Mouse (Mus musculus): ENCODE results near the gene Cntn4.

The Cntn4 gene

GRCm38 (mm10) chr6:106465766-106466165 lies 788.3 kb downstream of the Cntn4 start:
- no peak for DNase-seq (ENCODE audit: low read depth)

- no peak for DNase-seq (ENCODE audit: low read depth)
Observed at GRCm38 (mm10) chr6:106466267-106467029, 789.0 kb downstream of the Cntn4 start.

- no peak for DNase-seq (ENCODE audit: low read depth)
Observed at GRCm38 (mm10) chr6:106471840-106472608, 794.6 kb downstream of the Cntn4 start.

DNA sequence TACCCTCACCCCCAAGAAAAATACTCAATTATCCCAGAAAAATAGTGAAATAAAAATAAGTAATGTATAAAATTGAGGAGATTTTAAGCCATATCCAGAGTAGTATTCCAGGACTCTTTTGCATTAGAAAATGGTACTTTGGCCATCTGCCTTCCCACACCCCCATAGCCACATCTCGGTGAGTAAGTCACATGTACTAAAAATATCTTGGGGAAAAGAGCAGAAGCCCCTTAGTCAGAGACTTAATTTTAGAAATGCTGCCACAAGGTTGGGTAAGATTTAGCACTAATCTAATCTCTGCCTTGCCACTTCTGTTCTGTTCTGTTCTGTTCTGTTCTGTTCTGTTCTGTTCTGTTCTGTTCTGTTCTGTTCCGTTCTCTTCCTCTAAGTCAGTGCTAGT lies 796.4 kb downstream of the Cntn4 start:
- no peak for DNase-seq (ENCODE audit: low read depth)

DNA sequence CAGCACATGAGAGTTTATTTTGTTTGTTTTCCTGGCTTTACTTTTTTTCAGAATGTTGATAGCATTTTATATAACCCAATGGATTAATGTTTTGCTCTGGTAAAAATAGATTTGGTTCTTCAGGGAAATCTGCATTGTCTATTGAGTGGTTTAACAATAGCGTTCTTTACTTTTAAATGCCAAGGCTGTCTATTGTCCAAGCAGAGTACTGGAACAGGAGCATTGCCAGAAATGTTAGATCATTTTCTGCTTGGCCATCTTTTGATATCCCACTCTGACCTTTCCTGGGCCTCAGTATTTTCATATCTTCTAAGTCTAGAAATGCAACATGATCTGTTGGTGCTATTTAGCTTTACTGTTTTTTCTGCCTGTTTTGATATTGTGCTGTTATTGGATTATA lies 804.1 kb downstream of the Cntn4 start:
- DNase-seq (ENCODE audit: low read depth) = no peak

DNA sequence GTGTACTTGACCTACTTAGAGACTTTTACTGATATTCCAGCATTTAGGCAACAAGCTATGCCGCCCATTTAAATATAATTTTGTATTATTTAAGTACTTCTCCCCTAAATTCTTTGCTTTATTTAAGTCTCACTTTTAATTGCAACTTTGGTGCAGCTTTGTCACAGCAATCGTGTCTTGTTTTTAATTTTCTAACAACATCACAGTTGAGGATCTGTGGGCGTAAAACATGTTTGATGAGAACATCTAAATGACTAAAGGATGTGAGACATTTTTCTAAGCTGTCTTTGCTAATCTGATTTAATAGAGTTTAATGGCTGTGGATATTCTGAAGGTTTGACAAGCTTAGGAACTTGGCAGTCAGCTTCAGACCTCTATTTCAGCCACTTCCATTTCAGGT lies 818.8 kb downstream of the Cntn4 start:
- no peak for DNase-seq (ENCODE audit: low read depth)

DNA sequence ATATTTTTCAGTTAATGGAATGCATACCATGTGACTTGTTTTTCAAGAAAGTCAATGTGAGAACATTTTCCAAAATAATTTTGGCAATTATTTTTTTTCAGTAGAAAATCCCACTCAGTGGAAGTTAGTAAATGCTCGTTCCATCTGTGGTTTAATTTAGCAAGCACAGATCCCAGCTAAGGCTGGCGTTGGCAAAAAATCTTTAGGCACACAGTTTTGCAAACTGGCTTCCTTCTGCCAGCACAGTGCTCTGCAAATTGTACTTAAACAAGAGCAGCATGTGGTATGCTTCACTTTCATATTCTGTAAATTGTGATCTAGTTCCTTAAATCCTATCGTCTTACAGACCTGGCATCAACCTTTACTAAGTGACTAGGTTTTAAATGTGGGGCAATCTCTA lies 821.7 kb downstream of the Cntn4 start:
- no peak for DNase-seq (ENCODE audit: low read depth)

- no peak for DNase-seq (ENCODE audit: low read depth)
Observed at GRCm38 (mm10) chr6:106503961-106504360, 826.5 kb downstream of the Cntn4 start.

GRCm38 (mm10) chr6:106520367-106520766 lies 842.9 kb downstream of the Cntn4 start:
- DNase-seq (ENCODE audit: low read depth) = no peak

- DNase-seq (ENCODE audit: low read depth) = no peak
Observed at GRCm38 (mm10) chr6:106543500-106543899, 866.0 kb downstream of the Cntn4 start.

- DNase-seq (ENCODE audit: low read depth) = no peak
Observed at GRCm38 (mm10) chr6:106561649-106562048, 884.2 kb downstream of the Cntn4 start.

DNA sequence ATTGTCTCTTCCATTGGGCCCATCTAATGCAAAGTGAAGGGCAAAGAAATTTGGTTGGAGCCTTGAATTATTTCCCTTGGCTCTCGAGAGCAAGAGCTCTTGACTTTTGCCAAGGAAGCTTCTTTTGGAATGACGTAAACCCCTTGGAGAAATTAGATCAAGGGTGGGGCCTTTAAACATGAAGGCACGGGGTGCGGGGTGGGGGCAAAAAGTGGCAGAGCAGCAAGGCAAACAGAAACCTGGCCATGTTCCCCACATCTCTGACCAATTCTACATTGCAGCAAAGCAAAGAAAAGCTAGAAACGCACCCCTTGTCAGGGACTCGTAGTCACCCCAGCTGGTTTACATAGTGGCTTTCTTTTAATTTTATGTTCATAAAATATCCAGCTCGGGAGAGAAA lies 887.9 kb downstream of the Cntn4 start:
- no peak for DNase-seq (ENCODE audit: low read depth)

GRCm38 (mm10) chr6:106565769-106566459 lies 888.5 kb downstream of the Cntn4 start:
- no peak for DNase-seq (ENCODE audit: low read depth)

DNA sequence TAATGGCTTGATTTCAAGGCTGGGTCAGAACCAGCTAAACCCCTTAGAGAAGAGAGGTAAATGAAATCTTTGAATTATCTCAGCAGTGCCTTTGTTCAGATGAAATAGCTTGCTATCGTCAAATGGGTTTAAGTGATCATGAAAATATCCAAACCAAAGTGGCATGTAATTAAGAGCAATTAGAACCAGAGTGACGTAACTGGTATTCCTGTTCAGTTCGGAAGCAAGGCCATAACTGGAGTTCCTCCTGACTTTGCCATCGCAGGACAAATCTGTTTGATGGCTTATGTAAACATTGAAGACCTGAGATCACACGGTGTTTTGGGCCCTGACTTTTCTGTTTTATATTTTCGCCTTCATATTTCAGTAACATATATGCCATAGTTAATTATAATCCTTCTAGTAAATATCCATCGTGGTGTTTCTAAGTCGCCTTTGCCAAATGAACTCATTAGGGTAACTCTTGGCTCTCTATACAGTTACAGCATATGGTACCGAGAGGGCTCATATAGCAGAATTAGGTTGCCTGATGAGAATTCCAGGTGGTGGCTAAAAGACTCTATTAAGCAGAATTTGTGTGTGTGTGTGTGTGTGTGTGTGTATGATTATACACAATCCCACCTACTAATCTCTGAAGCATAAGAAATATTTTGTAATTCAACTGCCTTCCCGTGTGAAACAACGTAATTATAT lies 889.6 kb downstream of the Cntn4 start:
- no peak for DNase-seq (ENCODE audit: low read depth)

GRCm38 (mm10) chr6:106580124-106580523 lies 902.7 kb downstream of the Cntn4 start:
- DNase-seq (ENCODE audit: low read depth) = no peak

DNA sequence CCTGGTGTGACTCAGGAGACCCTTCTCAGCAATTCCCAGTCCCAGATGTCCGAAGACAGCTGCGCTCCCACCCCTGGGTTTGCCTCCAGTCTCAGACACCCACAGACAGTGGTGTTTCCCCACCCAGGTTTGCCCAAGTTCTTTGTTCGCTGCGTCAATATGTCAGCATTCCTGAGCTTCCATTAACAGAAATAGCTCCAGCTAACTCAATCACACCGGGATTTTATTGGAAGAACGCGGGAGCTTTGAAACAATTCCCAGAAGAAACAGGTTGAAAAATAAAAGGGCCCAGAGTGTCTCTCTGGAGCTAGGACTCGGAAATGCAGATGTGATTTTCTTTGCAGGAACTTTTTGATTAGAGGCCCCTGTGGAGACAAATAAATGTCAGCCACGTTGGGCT lies 916.3 kb downstream of the Cntn4 start:
- DNase-seq (ENCODE audit: low read depth) = no peak

GRCm38 (mm10) chr6:106617081-106617480 lies 939.6 kb downstream of the Cntn4 start:
- DNase-seq (ENCODE audit: low read depth) = no peak

- DNase-seq (ENCODE audit: low read depth) = no peak
Observed at GRCm38 (mm10) chr6:106621188-106621749, 943.8 kb downstream of the Cntn4 start.

DNA sequence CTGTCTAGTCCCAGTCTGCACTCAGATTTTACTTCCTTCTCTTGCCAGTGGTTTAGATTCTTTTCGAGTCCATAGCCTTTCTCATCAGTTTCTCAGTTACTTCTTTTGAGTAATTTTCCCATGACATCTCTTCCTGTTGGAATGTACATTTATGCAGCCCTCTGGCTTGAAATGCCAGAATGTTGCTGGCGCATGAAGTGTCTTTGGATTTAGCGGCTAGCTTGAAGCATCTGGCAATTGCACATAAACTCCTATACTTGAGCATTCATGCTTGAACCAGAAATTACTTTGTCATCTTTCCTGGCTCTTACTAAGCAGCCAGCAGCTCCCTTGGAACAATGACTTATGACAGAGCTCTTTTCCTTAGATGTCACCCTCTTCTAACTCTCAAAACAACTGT lies 965.6 kb downstream of the Cntn4 start:
- no peak for DNase-seq (ENCODE audit: low read depth)

- peak; percentile 65 for DNase-seq (ENCODE audit: low read depth)
Observed at GRCm38 (mm10) chr6:106645496-106646211, 968.2 kb downstream of the Cntn4 start.

GRCm38 (mm10) chr6:106646945-106647344 lies 969.5 kb downstream of the Cntn4 start:
- DNase-seq (ENCODE audit: low read depth) = no peak

Measured in NIH3T3 (cell line).